Mouse (Mus musculus) G1E (cell line): Measurements from ENCODE around the gene Olfr221.
"Not testable (repeated sequence)": the region's sequence is repeated elsewhere in the genome, so short reads cannot be mapped to it uniquely, and the experiment has no call there.

Source experiments
- CTCF ChIP-seq: IDR thresholded peaks from 2 replicates; pipeline ENCODE4 v1.5.1; 2012; ENCODE audit warnings: low read depth, low read length, inconsistent platforms, mixed read lengths
- GATA1 ChIP-seq: IDR thresholded peaks from 2 replicates; pipeline ENCODE4 v1.6.1; 2012; ENCODE audit warnings: borderline replicate concordance, low read length, inconsistent platforms, mixed read lengths
- GATA2 ChIP-seq: IDR thresholded peaks from 2 replicates; pipeline ENCODE4 v1.6.1; 2012; ENCODE audit warnings: low read depth, low read length, inconsistent platforms, borderline replicate concordance
- POLR2AphosphoS5 ChIP-seq: IDR thresholded peaks from 2 replicates; pipeline ENCODE4 v1.6.1; 2012; ENCODE audit warnings: low read depth, low read length, inconsistent platforms; ENCODE audit not compliant: insufficient replicate concordance
- TAL1 ChIP-seq: conservative IDR thresholded peaks from 2 replicates; pipeline ENCODE4 v1.6.1; 2012; ENCODE audit warnings: low read depth, low read length, inconsistent platforms, mixed read lengths

DNA sequence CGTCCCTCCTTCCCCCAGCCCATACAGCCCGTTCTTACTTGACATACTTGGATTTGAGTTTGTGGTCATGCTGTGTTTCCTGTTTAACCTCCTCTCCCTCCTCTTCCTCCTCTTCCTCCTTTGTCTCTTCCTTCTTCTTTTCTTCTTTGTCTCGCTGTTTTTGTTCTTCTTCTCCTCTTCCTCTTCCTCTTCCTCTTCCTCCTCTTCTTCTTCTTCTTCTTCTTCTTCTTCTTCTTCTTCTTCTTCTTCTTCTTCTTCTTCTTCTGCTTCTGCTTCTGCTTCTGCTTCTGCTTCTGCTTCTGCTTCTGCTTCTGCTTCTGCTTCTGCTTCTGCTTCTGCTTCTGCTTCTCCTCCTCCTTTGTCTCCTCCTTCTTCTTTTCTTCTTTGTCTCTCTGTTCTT, at the start of gene Olfr221:
- TF ChIP-seq CTCF, TAL1, GATA2, GATA1, POLR2AphosphoS5: not testable (repeated sequence)
